Mouse (Mus musculus) lung, postnatal 25 days (tissue): ENCODE results near the gene Aspm.

Source experiments
- DNase-seq: peaks from one replicate; pipeline ENCODE4 v3.0.0; 2022; ENCODE audit warnings: low spot score

Aspm gene

GRCm38 (mm10) chr1:139501258-139501752 lies 46.7 kb downstream of the Aspm start, which contains the start of gene F13b:
Gene F13b (plus strand): TSS chr1:139501702.
- no peak for DNase-seq

- DNase-seq: no peak
These were observed 60.0 kb downstream of the Aspm start for GRCm38 (mm10) chr1:139514556-139514955.
